Mouse (Mus musculus) midbrain, postnatal 0 days (tissue): Measurements from ENCODE around the gene Dnajb9. TPM values are rescaled to one million over a fixed set of nuclear protein-coding genes. Genes with fewer than 3 reads are reported as not detected.

Experiments used
- ATAC-seq: fragments of 200-750 bp; cut with Nextera tagmentation; 2 replicates; pipeline ENCODE4 v1.8.0; 2017; ENCODE audit warnings: moderate number of reproducible peaks, mild to moderate bottlenecking, moderate TSS enrichment, moderate library complexity; ENCODE audit not compliant: low FRiP score
- DNase-seq: peaks from one replicate; pipeline ENCODE4 v3.0.0-alpha.2; 2015; ENCODE audit warnings: low spot score
- H3K27ac ChIP-seq: fragments of 300-500 bp; sonication (generic); 2 replicates; pipeline ENCODE4 v1.5.1; 2014; ENCODE audit warnings: low read depth, mild to moderate bottlenecking, low read length, mixed read lengths
- H3K27me3 ChIP-seq: fragments of 300-500 bp; sonication (generic); 2 replicates; pipeline ENCODE4 v1.6.1; 2014; ENCODE audit warnings: low read length, control low read depth, mixed read lengths; ENCODE audit not compliant: insufficient read depth
- H3K36me3 ChIP-seq: fragments of 300-500 bp; sonication (generic); 2 replicates; pipeline ENCODE4 v1.6.1; 2014; ENCODE audit warnings: low read length, control low read depth, mixed read lengths; ENCODE audit not compliant: insufficient read depth
- H3K4me1 ChIP-seq: fragments of 300-500 bp; sonication (generic); 2 replicates; pipeline ENCODE4 v1.6.1; 2014; ENCODE audit warnings: mild to moderate bottlenecking, control low read depth, antibody characterized with exemption, low read length, mixed read lengths; ENCODE audit not compliant: insufficient read depth
- H3K4me2 ChIP-seq: fragments of 300-500 bp; sonication (generic); 2 replicates; pipeline ENCODE4 v1.6.1; 2014; ENCODE audit warnings: low read depth, mild to moderate bottlenecking, low read length, mixed read lengths; ENCODE audit not compliant: poor library complexity, severe bottlenecking
- H3K4me3 ChIP-seq: fragments of 300-500 bp; sonication (generic); 2 replicates; pipeline ENCODE4 v1.5.1; 2014; ENCODE audit warnings: low read depth, mild to moderate bottlenecking, low read length, moderate library complexity
- H3K9ac ChIP-seq: fragments of 300-500 bp; sonication (generic); replicated peaks from 2 replicates; pipeline ENCODE4 v1.6.1; 2014; ENCODE audit warnings: mild to moderate bottlenecking, low read length, moderate library complexity, mixed read lengths; ENCODE audit not compliant: poor library complexity, severe bottlenecking
- H3K9me3 ChIP-seq: fragments of 300-500 bp; sonication (generic); 2 replicates; pipeline ENCODE4 v1.6.1; 2016; ENCODE audit warnings: low read length, control low read depth
- CTCF ChIP-seq: IDR thresholded peaks from 2 replicates; pipeline ENCODE4 v1.5.1; 2016; ENCODE audit warnings: antibody characterized with exemption, mild to moderate bottlenecking
- WGBS: fragments of 180-500 bp; shearing (Covaris S2); extraction: QIAGEN DNeasy Blood & Tissue Kit; methylation state at CpG from one replicate; pipeline ENCODE4 v1.1.7; 2014; 5-methylcytosine and 5-hydroxymethylcytosine counted together
- microRNA-seq: library from miRNA; unstranded; fragments of <30 nt; microRNA quantifications from one replicate; pipeline ENCODE4, GENCODE M21; 2016; ENCODE audit warnings: borderline number of aligned reads
- polyA plus RNA-seq: library from polyadenylated mRNA; unstranded; fragments of >200 nt; fragmentation: Nextera tagmentation; extraction: Ambion mirVana; gene quantifications from 2 replicates; pipeline ENCODE4 v1.2.1, GENCODE M21; 2015
- total RNA-seq: library from RNA; depleted of rRNA; stranded (reverse); fragments of >200 nt; gene quantifications from 2 replicates; pipeline ENCODE4 v1.2.3, GENCODE M21; 2014; rRNA removed

Dnajb9 gene
- total and polyA plus RNA-seq, 2 experiments from 2014 or later, result 19.3 to 34.5 TPM

GRCm38 (mm10) chr12:44159349-44159748 lies 50.8 kb downstream of the Dnajb9 start:
- no peak overlapping the region for H3K4me3 ChIP-seq
- no peaks in the 10 kb centered on the region for H3K27me3 ChIP-seq
- no peak overlapping the region for H3K27ac ChIP-seq
- ATAC-seq (no peak), DNase-seq (no peak)
- no peaks in the 10 kb centered on the region for H3K4me1 ChIP-seq
- H3K36me3 ChIP-seq, result no peaks in the 10 kb centered on the region
- no peak for TF ChIP-seq CTCF
- no peak overlapping the region for H3K9ac ChIP-seq
- H3K4me2 ChIP-seq, result no peak overlapping the region
- H3K9me3 ChIP-seq, result no peaks in the 10 kb centered on the region
- 79% methylated on average over 1 of the region's 1 CpGs for WGBS

Small RNAs within 50 kb of the gene (microRNA-seq; reads per million reads assigned to microRNA genes)
- not detected for gene Mir5627

Other genes starting within 250 kb of the Dnajb9 start
- 75.8 and 110 TPM in 2 replicates for gene Pnpla8, start 11.0 kb upstream of the Dnajb9 start, total RNA-seq
- gene Pnpla8, start 11.0 kb upstream of the Dnajb9 start, polyA plus RNA-seq, result 125 TPM in 2 replicates
- gene Nrcam, start 118.6 kb upstream of the Dnajb9 start, total RNA-seq, result 173 and 193 TPM in 2 replicates
- 95.3 and 109 TPM in 2 replicates for gene Nrcam, start 118.6 kb upstream of the Dnajb9 start, polyA plus RNA-seq